Mouse (Mus musculus): Measurements from ENCODE around the gene Etfrf1. TPM values are rescaled to one million over a fixed set of nuclear protein-coding genes. Genes with fewer than 3 reads are reported as not detected.

The Etfrf1 gene
- polyA plus RNA-seq, 1 experiment from 2014 or later: 34.3 TPM

Other genes with a start within 250 kb of the Etfrf1 start
- gene Bcat1, start 134.9 kb upstream of the Etfrf1 start, polyA plus RNA-seq (2015; fragmentation: Nextera tagmentation; extraction: Ambion mirVana): 98.5 and 101 TPM in 2 replicates
- gene Lrmp, start 95.5 kb upstream of the Etfrf1 start, polyA plus RNA-seq (2015; fragmentation: Nextera tagmentation; extraction: Ambion mirVana): 1.1 and 2.4 TPM in 2 replicates
- gene Casc1, start 129 bp upstream of the Etfrf1 start, polyA plus RNA-seq (2015; fragmentation: Nextera tagmentation; extraction: Ambion mirVana): 0.97 and 1.0 TPM in 2 replicates
- gene Kras, start 39.1 kb downstream of the Etfrf1 start, polyA plus RNA-seq (2015; fragmentation: Nextera tagmentation; extraction: Ambion mirVana): 83.4 and 90.0 TPM in 2 replicates

All from hindbrain, embryonic 13.5 days (tissue).